Mouse (Mus musculus): ENCODE measurements around the gene Smndc1. TPM values are rescaled to one million over a fixed set of nuclear protein-coding genes. Genes with fewer than 3 reads are reported as not detected.
A peak's percentile ranks its signal among the peaks of the same experiment; 100 is the strongest.
"Not testable (repeated sequence)": the region's sequence is repeated elsewhere in the genome, so short reads cannot be mapped to it uniquely, and the experiment has no call there.

Gene Smndc1
- total RNA-seq, 1 experiment from 2014 or later: 49.6 TPM

- no peak for DNase-seq
Observed at GRCm38 (mm10) chr19:53412149-53412848, 21.9 kb upstream of the Smndc1 start.

GRCm38 (mm10) chr19:53409663-53410307 is 19.4 kb upstream of the Smndc1 start:
- no peak for DNase-seq

GRCm38 (mm10) chr19:53408398-53408797 is 18.0 kb upstream of the Smndc1 start:
- DNase-seq: no peak

GRCm38 (mm10) chr19:53407350-53407749 is 17.0 kb upstream of the Smndc1 start:
- DNase-seq: no peak

- no peak for DNase-seq
Observed at GRCm38 (mm10) chr19:53405810-53406209, 15.4 kb upstream of the Smndc1 start.

GRCm38 (mm10) chr19:53404837-53405356 is 14.5 kb upstream of the Smndc1 start:
- peak; percentile 52 for DNase-seq

- DNase-seq: peak; percentile 61
Observed at GRCm38 (mm10) chr19:53404219-53404836, 13.9 kb upstream of the Smndc1 start.

GRCm38 (mm10) chr19:53402741-53403432 is 12.5 kb upstream of the Smndc1 start:
- DNase-seq: no peak

- DNase-seq: no peak
Observed at GRCm38 (mm10) chr19:53400332-53401110, 10.1 kb upstream of the Smndc1 start.

GRCm38 (mm10) chr19:53399213-53399612 is 8.8 kb upstream of the Smndc1 start:
- no peak for DNase-seq

- no peak for DNase-seq
Observed at GRCm38 (mm10) chr19:53397451-53398233, 7.3 kb upstream of the Smndc1 start.

GRCm38 (mm10) chr19:53395805-53396204 is 5.4 kb upstream of the Smndc1 start:
- DNase-seq: not testable (repeated sequence)

- DNase-seq: not testable (repeated sequence)
Observed at GRCm38 (mm10) chr19:53394956-53395355, 4.6 kb upstream of the Smndc1 start.

- DNase-seq: no peak
Observed at GRCm38 (mm10) chr19:53394552-53394951, 4.2 kb upstream of the Smndc1 start.

- DNase-seq: no peak
Observed at GRCm38 (mm10) chr19:53393646-53394045, 3.3 kb upstream of the Smndc1 start.

- no peak for DNase-seq
Observed at GRCm38 (mm10) chr19:53392781-53393343, 2.5 kb upstream of the Smndc1 start.

GRCm38 (mm10) chr19:53391787-53392186 is 1.4 kb upstream of the Smndc1 start:
- DNase-seq: no peak

GRCm38 (mm10) chr19:53391386-53391785 is 1.0 kb upstream of the Smndc1 start:
- no peak for DNase-seq

- peak; percentile 73 for DNase-seq
Observed at GRCm38 (mm10) chr19:53389851-53390431, 437 bp downstream of the Smndc1 start.

GRCm38 (mm10) chr19:53389417-53389816 is 961 bp downstream of the Smndc1 start:
- no peak for DNase-seq

All from adrenal gland, postnatal 25 days (tissue).